Mouse (Mus musculus) monocyte, adult 59 days (primary cell): Measurements from ENCODE around the gene Vmn1r123. TPM values are rescaled to one million over a fixed set of nuclear protein-coding genes. Genes with fewer than 3 reads are reported as not detected.

Experiments used
- total RNA-seq, 2 experiments: library from RNA; stranded (reverse); gene quantifications; one replicate each; pipeline ENCODE4 v1.2.4; 2023

Vmn1r123 gene
- total RNA-seq, result not detected

DNA sequence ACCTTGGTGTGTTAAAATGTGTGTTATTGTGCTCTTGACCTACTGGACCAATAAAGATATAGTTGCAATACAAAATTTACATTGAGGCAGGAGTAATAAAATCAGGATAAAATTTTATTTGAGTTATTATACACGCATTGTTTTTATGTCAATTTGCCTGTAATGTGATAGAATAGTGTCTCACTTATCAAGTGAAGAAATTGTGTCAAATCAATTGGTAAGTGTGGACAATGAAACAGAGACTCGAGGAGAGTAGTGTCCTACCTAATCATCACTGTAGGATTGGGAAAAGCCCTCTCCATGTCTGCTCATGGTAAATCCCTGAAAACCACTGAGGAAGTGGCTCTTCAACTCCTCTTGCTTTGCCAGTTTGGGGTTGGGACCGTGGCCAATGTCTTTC lies at the start of gene Vmn1r123:
Gene Vmn1r123, plus strand, starts transcription at position 301 of the 400 bp plus-strand sequence.

DNA sequence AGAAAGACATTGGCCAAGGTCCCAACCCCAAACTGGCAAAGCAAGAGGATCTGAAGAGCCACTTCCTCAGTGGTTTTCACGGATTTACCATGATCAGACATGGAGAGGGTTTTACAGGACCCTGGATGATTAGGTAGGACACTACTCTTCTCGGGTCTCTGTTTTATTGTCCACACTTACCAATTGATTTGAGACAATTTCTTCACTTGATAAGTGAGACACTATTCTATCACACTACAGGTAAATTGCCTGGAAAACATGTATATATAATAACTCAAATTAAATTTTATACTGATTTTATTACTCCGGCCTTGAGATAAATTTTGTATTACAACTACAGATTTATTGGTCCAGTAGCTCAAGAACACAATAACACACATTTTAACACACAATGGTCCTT lies 28.0 kb upstream of the Vmn1r123 start, which contains the start of gene Vmn1r122:
Gene Vmn1r122, minus strand, starts transcription at position 101 of the 400 bp plus-strand sequence.

DNA sequence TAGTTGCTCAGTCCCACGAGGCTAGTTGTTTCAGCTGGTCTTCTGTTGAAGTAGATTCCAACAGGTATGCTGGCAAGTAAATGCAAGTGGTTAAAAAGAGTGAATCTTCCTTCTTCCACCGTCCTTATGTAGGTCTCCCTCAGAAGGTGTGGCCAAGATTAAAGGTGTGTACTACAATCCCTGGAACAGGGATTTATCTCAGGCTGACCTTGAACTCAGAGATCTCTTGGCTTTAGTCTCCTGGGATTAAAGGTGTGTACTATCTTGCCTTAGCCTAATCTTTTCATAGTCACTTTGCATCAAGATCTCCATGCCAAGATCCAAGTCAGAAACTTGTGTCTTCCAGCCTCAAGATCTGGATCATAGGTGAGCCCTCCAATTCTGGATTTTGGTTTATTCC lies 28.3 kb downstream of the Vmn1r123 start, which contains the start of gene Gm5157:
Gene Gm5157, minus strand, starts transcription at position 101 of the 400 bp plus-strand sequence.

Other genes with a start within 250 kb of the Vmn1r123 start
- gene Vmn1r118, start 249.8 kb upstream of the Vmn1r123 start, total RNA-seq, result not detected
- not detected for gene Vmn1r119, start 149.7 kb upstream of the Vmn1r123 start, total RNA-seq
- not detected for gene Vmn1r120, start 108.4 kb upstream of the Vmn1r123 start, total RNA-seq
- gene Vmn1r121, start 63.7 kb upstream of the Vmn1r123 start, total RNA-seq, result not detected
- not detected for gene Vmn1r122, start 28.1 kb upstream of the Vmn1r123 start, total RNA-seq
- not detected for gene Gm5157, start 28.2 kb downstream of the Vmn1r123 start, total RNA-seq
- gene Vmn1r124, start 98.4 kb downstream of the Vmn1r123 start, total RNA-seq, result not detected
- not detected for gene Vmn1r125, start 110.0 kb downstream of the Vmn1r123 start, total RNA-seq
- not detected for gene Vmn1r126, start 139.3 kb downstream of the Vmn1r123 start, total RNA-seq
- gene Vmn1r127, start 157.7 kb downstream of the Vmn1r123 start, total RNA-seq, result not detected
- gene Vmn1r128, start 187.2 kb downstream of the Vmn1r123 start, total RNA-seq, result not detected
- not detected for gene Vmn1r129, start 199.1 kb downstream of the Vmn1r123 start, total RNA-seq